12 mouse cellular contexts compared by ENCODE assay signal in genomic region chr15:82992079-82992783, GRCm38 (mm10). TPM values are rescaled to one million over a fixed set of nuclear protein-coding genes. Genes with fewer than 3 reads are reported as not detected.
DNase-seq lines count a peak whose midpoint lies in the region; ATAC-seq and TF ChIP-seq lines count a peak whose summit lies in the region.
"Had no signal": no experiment of that assay in that cellular context is flagged by ENCODE, and none has a peak within 500 bp of the region (broad histone marks: within the 10 kb centered on the region; RNA-seq: fewer than 3 reads in every experiment).

No protein-coding gene starts in this region.

- ATAC-seq in hindbrain, embryonic 16.5 days = no peak

- no peaks in the 10 kb centered on the region for H3K36me3 ChIP-seq in hindbrain, embryonic 10.5 days
- no peaks in the 10 kb centered on the region for H3K36me3 ChIP-seq in hindbrain, embryonic 16.5 days (ENCODE audit: control insufficient read depth, insufficient read depth, low read length)
- H3K36me3 ChIP-seq in limb, embryonic 10.5 days = no peaks in the 10 kb centered on the region
- no peaks in the 10 kb centered on the region for H3K36me3 ChIP-seq in kidney, adult 2 months (ENCODE audit: control insufficient read depth, insufficient read depth, low read length)
- H3K36me3 ChIP-seq: liver, embryonic 13.5 days had no signal

- TF ChIP-seq POLR2A in kidney, adult 2 months (IDR thresholded peaks at IDR 0.05; ENCODE audit: low read depth, low read length) = no peak

- peaks cover 74% of the 10 kb centered on the region for H3K27me3 ChIP-seq in hindbrain, embryonic 10.5 days (ENCODE audit: insufficient read depth, poor library complexity, severe bottlenecking)
- no peaks in the 10 kb centered on the region for H3K27me3 ChIP-seq in hindbrain, embryonic 16.5 days (replicated peaks; ENCODE audit: control insufficient read depth, insufficient read depth, low read length)
- H3K27me3 ChIP-seq in limb, embryonic 10.5 days (ENCODE audit: low read depth, poor library complexity, severe bottlenecking) = peaks cover 50% of the 10 kb centered on the region
- no peaks in the 10 kb centered on the region for H3K27me3 ChIP-seq in kidney, adult 2 months (replicated peaks; ENCODE audit: control insufficient read depth, insufficient read depth, low read length)

- WGBS in hindbrain, embryonic 10.5 days = 64% methylated on average over 13 of the region's 13 CpGs
- 60% methylated on average over 13 of the region's 13 CpGs for WGBS in hindbrain, embryonic 16.5 days
- 50% methylated on average over 13 of the region's 13 CpGs for WGBS in limb, embryonic 10.5 days
- WGBS in kidney, adult 2 months = 83% methylated on average over 13 of the region's 13 CpGs

- intact Hi-C loops in heart, postnatal 36 days (cut with DNase I) = no loop called here

- H3K4me3 ChIP-seq in hindbrain, embryonic 10.5 days = no peak overlapping the region
- no peak overlapping the region for H3K4me3 ChIP-seq in hindbrain, embryonic 16.5 days (ENCODE audit: low read length)
- no peak overlapping the region for H3K4me3 ChIP-seq in limb, embryonic 10.5 days
- no peak overlapping the region for H3K4me3 ChIP-seq in kidney, adult 2 months (ENCODE audit: insufficient read depth, low read depth, low read length)
- H3K4me3 ChIP-seq: liver, embryonic 13.5 days had no signal

- H3K4me2 ChIP-seq in hindbrain, embryonic 16.5 days (ENCODE audit: low read length) = no peak overlapping the region
- H3K4me2 ChIP-seq: liver, embryonic 13.5 days had no signal

- peaks cover 61% of the 10 kb centered on the region for H3K4me1 ChIP-seq in hindbrain, embryonic 10.5 days (replicated peaks)
- peaks cover 39% of the 10 kb centered on the region for H3K4me1 ChIP-seq in hindbrain, embryonic 16.5 days (ENCODE audit: control insufficient read depth, insufficient read depth, low read depth, low read length)
- H3K4me1 ChIP-seq in limb, embryonic 10.5 days = peaks cover 65% of the 10 kb centered on the region
- no peaks in the 10 kb centered on the region for H3K4me1 ChIP-seq in kidney, adult 2 months (ENCODE audit: control insufficient read depth, insufficient read depth, low read length)

- H3K27ac ChIP-seq in hindbrain, embryonic 10.5 days = peak overlapping the region; percentile 42
- no peak overlapping the region for H3K27ac ChIP-seq in hindbrain, embryonic 16.5 days (ENCODE audit: low read depth, low read length)
- H3K27ac ChIP-seq in limb, embryonic 10.5 days = 0 out of 2 replicates have a peak overlapping the region, but pooled peaks have one; percentile 53
- H3K27ac ChIP-seq in kidney, adult 2 months (ENCODE audit: insufficient read depth, low read depth, low read length) = no peak overlapping the region
- H3K27ac ChIP-seq: kidney, postnatal 0 days; liver, embryonic 13.5 days had no signal

- DNase-seq in hindbrain, embryonic 10.5 days (ENCODE audit: low spot score) = no peak
- peak; percentile 72 for DNase-seq in brain, adult 2 months (ENCODE audit: low read depth, low spot score)
- peak; percentile 59 for DNase-seq in cerebellum, adult 9-11 months
- no peak for DNase-seq in limb, embryonic 10.5 days (ENCODE audit: low spot score)
- DNase-seq in retina, postnatal 1 day = no peak
- no peak for DNase-seq in heart, postnatal 36 days
- DNase-seq in kidney, adult 2 months = no peak
- DNase-seq: liver, embryonic 13.5 days; lung, postnatal 4 days; spleen, adult 18-20 months had no signal

- H3K9ac ChIP-seq in hindbrain, embryonic 16.5 days (ENCODE audit: low read depth, low read length) = no peak overlapping the region
- H3K9ac ChIP-seq: liver, embryonic 13.5 days had no signal

- no peak for TF ChIP-seq CTCF in kidney, adult 2 months (conservative IDR thresholded peaks at IDR 0.05; ENCODE audit: insufficient read depth, insufficient read length, low read depth, low read length)

- no peaks in the 10 kb centered on the region for H3K9me3 ChIP-seq in hindbrain, embryonic 10.5 days
- no peaks in the 10 kb centered on the region for H3K9me3 ChIP-seq in hindbrain, embryonic 16.5 days (ENCODE audit: control insufficient read depth, low read length)
- no peaks in the 10 kb centered on the region for H3K9me3 ChIP-seq in limb, embryonic 10.5 days (replicated peaks)
- H3K9me3 ChIP-seq: liver, embryonic 13.5 days had no signal

RNA-seq across cellular contexts. Expression of gene Tcf20, which starts 4.6 kb away (rescaled TPM):
- 6.7 and 6.9 TPM in 2 replicates for polyA plus RNA-seq in hindbrain, embryonic 10.5 days (2016; fragmentation: Nextera tagmentation; extraction: Ambion mirVana)
- 9.3 TPM in 2 replicates for polyA plus RNA-seq in hindbrain, embryonic 16.5 days (2015; fragmentation: Nextera tagmentation; extraction: Ambion mirVana)
- 8.1 and 8.3 TPM in 2 replicates for polyA plus RNA-seq in limb, embryonic 10.5 days (2016; fragmentation: Nextera tagmentation; extraction: Ambion mirVana)
- total RNA-seq in heart, postnatal 36 days (2021) = 10 to 100 TPM; 56.1 to 56.7 TPM
- polyA plus RNA-seq in kidney, adult 2 months (2012; rRNA removed) = 17.8 and 18.1 TPM in 2 replicates

RNA-seq across cellular contexts. Expression of gene Nfam1, which starts 40.9 kb away (rescaled TPM):
- polyA plus RNA-seq in hindbrain, embryonic 10.5 days (2016; fragmentation: Nextera tagmentation; extraction: Ambion mirVana) = 2.8 and 3.6 TPM in 2 replicates
- 2.2 and 2.5 TPM in 2 replicates for polyA plus RNA-seq in hindbrain, embryonic 16.5 days (2015; fragmentation: Nextera tagmentation; extraction: Ambion mirVana)
- 2.6 and 2.9 TPM in 2 replicates for polyA plus RNA-seq in limb, embryonic 10.5 days (2016; fragmentation: Nextera tagmentation; extraction: Ambion mirVana)
- total RNA-seq in heart, postnatal 36 days (2021) = 1 to 10 TPM; 2.3 to 4.4 TPM
- polyA plus RNA-seq in kidney, adult 2 months (2012; rRNA removed) = 2.2 and 2.9 TPM in 2 replicates

Comparison
In these comparisons a context has a peak if more than half of its experiments do, and no peak if none do; other contexts are left out.
1. H3K27ac ChIP-seq: peak in hindbrain, embryonic 10.5 days (single experiment) and limb, embryonic 10.5 days (single experiment); none in hindbrain, embryonic 16.5 days (single experiment) and kidney, adult 2 months (single experiment).
2. DNase-seq: peak in brain, adult 2 months (single experiment) and cerebellum, adult 9-11 months (single experiment); none in hindbrain, embryonic 10.5 days (single experiment), limb, embryonic 10.5 days (single experiment), retina, postnatal 1 day (single experiment), heart, postnatal 36 days (0 of 2) and kidney, adult 2 months (single experiment).